Mouse (Mus musculus) ovary, postnatal 10 days (tissue): Measurements from ENCODE around the gene Ush1c.
"Not testable (repeated sequence)": the region's sequence is repeated elsewhere in the genome, so short reads cannot be mapped to it uniquely, and the experiment has no call there.

ENCODE experiments used
- DNase-seq: peaks from one replicate; pipeline ENCODE4 v3.0.0; 2022; ENCODE audit warnings: low spot score

The Ush1c gene

DNA sequence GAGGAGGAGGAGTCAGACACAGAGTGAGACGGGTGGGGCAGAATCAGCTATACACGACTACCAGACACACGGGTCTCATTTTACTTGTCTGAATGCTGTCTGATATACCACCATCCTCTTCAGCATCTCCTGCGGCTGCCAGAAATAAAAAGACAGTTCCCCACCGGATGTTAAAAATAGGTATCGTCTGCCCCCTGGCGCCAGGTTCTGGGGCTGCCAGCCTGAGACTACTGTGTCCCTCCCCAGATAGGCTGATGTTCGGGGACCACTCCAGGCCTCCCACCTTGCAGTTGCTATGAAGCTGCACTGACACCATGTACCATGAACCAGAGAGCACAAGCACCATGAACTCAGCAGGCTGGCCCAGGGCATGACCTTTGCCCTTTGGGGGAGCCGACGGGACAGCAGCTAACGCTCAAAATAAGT is 34.2 kb downstream of the Ush1c start:
- DNase-seq = no peak

DNA sequence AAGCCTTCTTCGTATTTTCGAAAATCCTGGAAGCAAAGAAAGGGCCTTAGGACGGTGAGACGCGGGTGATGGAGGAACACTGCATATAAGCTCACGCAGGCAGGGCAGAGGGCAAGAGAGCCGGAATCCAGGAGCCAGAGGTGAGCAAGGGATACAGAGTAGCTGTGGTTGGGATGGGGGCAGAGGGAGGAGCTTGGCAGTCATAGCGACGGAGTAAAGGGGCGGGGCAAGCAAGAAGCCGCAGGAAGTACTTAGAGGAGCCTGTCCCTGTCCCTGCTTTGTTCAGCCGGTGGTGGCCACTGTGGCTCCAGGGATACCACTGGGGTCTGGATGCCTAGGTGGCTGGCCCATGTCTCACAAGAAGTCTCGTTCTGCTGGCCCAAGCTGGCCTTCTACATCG is 36.7 kb downstream of the Ush1c start:
- no peak for DNase-seq

DNA sequence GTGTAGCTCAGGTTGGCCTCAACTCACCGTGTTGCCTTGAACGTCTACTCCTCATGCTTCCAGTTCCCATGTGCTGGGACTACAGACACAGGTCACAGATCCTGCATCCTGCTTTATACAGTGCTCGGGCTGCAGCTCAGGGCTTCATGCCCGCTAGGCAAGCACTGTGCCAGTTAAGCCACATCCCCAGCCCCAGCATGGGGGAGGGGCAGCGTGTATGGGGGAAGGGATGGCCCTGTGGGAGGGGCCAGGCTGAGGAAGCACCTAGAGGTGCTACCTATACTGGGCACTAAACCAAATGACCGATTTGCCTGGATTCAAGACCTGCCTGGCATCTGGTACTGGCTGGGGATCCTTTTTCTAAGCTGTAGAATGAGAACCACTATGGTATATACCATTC is 38.3 kb downstream of the Ush1c start:
- DNase-seq = no peak

DNA sequence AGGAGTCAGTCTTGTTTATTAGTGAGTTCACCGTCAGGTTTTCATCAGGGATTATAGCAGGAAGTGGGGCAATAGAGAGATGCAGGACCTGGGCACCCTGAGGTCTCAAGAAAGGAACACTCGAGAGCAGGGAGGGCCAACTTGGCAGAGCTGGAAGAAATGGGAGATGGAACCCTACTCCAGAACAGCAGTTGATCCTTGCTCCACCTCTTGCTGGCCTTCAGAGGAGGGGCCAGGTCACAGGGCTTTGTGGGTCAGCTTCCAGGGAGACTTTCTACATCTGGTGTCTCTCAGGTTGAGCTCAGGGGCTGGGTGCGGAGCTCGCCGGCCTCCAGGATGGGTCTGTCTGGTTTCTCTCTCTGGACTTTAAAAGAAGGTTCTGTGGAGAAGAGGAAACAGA is 42.9 kb downstream of the Ush1c start:
- DNase-seq = no peak

DNA sequence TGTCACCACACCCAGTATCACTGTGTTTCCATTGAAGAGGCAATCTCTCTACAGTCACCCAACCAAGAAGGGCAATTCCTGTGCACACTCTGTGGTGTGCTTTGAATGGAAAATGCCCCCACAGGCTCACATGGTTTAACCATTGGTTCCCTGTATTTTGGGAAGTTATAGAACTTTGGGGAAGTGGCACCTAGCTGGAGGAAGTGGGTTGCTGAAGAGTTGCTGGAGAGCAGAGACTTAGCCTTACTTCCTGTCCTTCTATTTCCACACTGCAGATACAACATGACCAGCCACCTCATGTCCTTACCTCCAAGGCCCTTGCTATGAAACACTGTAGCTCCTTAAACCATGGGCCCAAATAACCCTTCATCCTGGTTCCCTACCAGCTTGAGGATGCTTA is 54.1 kb downstream of the Ush1c start:
- no peak for DNase-seq

DNA sequence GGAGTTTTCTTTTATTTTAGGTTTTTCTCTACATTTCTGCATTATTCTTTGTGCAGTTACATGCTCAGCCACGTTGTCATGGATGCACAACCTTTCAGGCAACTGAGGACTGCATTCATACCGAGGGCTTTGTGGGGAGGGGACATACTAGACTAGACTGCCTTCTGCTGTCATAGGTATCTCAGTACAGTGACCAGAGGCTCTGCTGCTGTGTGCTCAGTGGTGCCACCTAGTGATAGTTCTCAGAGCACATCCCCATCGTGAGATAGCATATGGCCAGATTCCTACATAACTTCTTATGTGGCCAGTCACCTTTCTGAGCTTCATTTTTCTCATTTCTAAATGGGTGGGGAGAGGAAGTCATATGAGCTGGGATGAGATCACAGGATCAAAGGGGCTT is 56.7 kb downstream of the Ush1c start:
- no peak for DNase-seq

DNA sequence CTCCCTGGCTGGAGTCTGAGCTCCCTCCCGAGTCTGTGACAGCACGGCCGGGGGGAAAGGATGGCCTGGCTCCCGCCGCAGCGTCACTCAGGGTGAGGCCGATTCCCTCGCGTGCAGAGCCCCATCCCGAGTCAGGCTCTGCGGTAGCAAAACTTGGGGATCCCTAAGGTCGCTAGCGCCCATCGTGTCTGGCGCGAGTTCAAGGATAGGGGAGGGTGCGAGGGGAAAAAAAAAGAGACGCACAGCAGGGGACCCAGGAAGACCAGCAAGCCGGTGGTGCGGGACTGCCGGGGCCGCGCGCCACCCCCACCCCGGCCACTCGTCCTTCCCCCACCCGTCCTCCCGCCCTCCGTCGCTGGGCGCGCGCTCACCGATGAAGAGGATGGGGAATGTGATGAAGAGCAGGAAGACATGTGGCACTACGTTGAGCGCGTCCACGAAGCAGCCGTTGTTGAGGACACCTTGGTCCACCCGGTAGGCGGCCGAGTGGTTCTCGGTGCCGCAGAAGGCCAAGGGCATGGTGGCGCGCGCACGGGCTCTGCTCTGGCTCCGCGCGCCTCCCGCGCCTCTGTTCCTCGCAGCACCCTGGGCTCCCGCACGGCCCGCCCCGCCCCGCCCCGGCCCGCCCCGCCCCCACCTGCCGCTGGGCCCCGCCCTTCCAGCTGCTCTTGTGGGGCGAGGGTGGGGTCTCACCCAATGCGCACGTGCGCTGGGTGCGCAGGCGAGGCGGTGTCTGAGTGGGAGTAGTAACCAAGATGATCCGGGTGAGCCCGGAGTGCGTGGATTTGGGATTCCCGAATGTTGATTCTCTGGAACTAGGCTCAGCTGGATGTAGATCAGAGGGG is 58.6 kb downstream of the Ush1c start, which contains the start of gene Abcc8:
Abcc8 (minus strand) TSS at position 603 of the 845 bp plus-strand sequence.
- no peak for DNase-seq

DNA sequence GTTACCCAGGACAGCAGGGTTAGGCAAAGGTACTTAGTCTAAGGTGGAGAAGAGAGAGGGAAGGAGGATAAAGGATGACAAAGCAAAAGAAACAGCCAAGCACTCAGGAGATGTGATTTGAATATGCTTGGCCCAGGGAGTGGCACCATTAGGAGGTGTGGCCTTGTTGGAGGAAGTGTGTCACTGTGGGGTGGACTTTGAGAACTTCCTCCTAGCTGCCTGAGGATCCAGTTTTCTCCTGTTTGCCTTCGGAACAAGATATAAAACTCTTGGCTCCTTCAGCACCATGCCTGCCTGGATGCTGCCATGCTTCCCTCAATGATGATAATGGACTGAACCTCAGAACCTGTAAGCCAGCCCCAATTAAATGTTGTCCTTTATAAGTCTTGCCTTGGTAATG is 69.3 kb downstream of the Ush1c start:
- not testable (repeated sequence) for DNase-seq

DNA sequence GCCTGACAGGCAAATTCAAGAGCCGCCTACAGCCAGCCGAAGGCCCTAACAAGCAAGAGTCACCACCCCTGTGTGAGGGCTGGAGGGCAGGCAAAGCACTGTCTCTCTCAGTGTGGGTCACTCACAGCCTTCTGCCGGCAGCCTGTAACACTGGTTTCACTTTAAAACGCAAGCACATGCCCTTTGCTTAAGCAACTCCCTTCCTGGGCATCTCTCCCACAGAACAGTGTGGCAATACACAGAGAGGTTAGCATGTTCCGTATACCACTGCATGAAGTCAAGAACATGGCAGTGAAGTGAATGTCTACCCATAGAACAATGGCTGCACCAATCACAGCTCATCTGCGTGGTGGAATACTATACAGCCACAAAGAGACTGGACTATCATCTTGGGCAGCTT is 69.9 kb downstream of the Ush1c start:
- DNase-seq = no peak

DNA sequence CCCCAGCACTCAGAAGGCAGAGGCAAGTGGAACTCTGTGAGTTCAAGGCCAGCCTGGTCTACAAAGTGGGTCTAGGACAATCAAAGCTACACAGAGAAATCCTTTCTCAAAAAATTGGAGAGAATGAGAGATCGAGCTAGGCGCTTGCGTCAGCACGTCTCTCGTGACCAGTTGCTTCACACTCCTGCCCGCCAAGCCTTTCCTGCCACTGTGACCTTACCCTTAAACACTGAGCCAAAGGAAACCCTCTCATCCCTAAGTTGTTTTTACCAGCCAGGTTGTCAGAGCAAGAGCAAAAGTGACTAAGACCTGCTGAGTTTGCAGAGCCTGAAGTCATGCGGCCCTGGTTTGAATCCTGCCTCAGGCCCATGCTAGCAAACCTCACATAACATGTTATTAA is 70.4 kb downstream of the Ush1c start:
- DNase-seq = no peak

DNA sequence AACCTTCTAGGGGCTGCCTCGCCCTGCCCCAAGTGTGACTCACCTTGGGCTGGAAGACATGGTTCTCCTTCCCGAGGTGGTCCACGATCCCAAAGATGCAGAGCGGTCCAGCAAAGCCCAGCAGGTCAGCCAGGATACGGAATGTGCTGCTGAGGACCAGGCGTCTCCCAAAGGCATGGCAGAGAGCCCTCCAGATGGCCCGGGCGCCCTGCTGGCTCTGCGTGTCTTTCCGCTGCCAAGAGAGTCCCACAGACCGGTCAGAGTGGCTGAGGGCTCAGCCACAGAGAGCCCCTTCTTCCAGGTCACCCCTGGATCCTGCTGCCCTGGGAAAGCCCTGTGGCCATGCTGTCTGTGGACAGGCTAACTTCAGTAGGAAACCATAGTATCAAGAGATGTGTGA is 72.4 kb downstream of the Ush1c start:
- no peak for DNase-seq

DNA sequence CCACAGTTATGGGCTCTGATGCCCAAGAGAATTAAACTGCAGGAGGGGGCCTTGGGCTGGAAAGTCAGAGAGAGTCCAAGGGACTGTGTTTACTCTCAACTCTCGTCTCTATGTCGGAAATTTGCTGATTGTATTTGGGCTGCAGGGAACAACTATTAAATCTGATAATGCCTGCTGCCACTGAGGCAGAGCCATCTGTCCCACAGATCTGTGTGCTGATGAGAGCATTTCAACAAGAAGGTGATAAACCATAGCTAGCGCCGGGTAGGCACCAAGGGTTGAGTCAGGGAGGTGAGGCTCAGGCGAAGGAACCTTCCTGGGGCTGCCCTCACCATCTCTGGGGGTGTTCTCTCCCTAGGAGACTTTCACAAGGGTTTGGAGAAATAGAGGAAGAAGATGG is 75.6 kb downstream of the Ush1c start:
- no peak for DNase-seq

DNA sequence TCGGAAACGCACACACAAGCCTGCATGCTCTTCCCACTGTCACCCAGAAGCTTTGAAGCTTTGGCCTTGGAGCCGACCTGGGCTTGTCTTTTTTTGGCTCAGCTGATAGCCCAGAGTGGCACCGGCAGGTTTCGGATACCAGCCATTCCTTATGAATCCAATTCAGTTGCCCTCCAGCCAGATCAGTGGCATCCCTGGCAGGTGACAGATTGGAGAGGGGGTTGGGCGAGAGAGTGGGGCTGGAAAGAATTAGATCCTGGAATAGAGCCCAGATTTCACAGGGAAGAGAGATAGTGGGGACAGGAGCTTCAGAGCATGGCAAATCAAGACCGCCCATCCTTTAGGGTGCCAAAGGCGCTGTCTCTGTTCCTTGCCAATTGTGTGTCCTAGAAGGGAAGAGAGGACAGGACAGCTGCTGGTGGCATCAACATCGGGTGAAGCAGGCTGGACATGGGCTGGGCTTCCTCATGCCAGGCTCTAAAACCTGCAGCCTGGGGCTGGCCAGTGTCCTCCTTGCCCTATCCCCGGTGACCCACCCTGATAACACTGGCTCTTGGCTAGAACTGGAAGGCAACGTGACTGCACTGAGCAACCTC is 76.1 kb downstream of the Ush1c start:
- DNase-seq = no peak

DNA sequence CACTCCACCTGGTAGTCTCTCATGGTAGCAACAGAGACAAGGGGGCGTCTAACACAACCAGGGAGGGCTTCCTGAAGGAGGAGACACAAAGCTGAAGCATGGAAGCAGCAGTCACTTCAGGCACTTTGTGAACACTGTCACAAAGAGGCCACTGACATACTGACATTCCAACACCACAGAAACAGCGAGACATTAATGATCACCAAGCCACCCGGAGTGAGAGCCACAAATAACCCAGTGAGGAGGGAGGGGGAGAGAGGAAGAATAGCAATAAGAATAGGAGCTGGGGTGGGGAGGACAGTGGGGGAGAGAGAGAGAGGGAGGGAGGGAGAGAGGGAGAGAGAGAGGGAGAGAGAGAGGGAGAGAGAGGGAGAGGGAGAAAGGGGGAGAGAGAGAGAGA is 76.7 kb downstream of the Ush1c start:
- DNase-seq = no peak

DNA sequence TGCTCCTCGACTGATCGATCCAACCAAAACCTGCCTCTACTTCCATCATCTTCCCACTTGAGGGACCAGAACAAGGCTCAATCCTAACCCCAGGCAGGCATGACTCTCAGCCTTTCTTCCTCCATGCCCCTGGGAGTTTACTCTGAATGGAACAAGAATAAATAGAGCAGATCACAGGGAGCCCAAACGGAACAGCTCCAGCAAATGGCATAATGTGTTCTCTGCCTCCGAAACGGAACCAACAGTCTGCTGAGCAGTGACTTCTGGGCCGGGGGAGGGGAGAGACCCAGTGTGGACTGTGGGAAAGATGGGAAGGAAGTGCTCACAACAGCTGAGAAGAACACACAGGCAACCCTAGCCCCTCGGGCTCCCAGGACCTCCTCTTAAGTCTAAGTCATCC is 80.6 kb downstream of the Ush1c start:
- no peak for DNase-seq

DNA sequence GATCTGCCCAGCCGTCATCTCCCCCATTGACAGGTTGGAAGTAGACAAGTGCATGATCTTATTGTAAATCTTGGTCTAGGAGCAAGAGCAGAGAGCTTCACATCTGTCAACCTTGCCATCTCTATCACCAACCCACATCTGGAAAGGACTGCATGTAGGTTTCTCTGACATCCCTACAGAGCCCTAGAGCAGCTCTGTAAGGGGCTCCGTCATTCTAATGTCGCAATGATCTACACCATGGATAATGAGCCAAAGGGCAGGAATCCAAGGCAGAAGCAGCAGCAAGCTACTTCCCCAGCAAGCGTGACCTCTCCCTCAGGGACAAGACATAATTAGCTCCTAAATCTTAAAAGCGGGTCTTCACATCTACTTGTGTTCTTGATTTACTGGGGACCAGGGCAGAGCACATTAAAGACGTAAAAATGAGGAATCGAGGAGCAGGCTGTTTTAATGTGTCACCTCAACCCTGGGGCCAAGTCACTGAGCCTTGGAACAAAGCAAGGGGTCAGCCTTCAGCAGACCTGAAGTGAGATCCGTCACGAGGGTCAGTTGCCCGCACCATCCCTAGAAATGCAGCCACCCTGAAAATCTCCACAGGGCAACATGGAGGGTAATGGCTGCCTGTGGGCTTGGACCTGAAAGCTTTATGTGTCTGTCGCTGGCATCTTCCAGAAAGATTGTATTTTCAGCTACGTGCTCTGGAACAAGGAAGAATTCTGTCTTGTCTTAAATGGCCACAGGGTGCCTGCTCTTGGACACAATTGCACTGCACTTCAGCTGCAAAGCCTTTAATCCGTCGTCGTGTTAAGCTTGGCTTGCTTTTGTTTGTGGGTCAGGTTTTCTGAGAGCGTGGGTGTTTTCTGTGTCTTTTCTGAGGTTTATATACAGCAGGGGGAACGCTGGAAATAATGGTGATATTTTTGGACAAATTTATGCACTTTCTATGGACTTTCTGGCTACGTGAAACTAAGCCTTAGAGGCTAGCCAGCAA is 83.5 kb downstream of the Ush1c start:
- no peak for DNase-seq

DNA sequence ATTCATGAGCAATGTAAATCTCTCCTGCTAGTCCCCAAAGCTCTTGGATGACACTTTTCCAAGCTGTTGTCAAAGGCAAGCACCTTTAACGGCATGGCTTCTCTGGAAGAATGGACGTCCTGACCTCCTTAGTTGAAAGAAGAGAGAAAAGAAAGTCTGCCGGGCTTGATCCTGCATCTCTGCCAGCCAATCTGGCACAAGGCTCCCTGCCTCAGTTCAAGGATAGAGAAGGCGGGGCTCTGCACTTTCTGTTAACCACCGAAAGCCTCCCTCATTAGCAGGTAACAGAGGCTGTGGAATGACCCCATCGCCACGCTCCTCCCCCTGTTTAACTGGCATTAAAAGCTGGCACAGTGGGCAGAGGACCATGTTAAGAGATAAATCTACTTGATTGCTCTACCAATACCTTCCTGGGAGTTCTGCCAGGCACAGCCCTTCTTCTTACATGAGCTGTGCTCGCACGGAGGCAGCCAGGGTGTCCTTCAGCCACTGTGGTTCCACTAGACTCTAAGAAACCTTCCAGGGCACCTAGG is 85.4 kb downstream of the Ush1c start:
- no peak for DNase-seq

DNA sequence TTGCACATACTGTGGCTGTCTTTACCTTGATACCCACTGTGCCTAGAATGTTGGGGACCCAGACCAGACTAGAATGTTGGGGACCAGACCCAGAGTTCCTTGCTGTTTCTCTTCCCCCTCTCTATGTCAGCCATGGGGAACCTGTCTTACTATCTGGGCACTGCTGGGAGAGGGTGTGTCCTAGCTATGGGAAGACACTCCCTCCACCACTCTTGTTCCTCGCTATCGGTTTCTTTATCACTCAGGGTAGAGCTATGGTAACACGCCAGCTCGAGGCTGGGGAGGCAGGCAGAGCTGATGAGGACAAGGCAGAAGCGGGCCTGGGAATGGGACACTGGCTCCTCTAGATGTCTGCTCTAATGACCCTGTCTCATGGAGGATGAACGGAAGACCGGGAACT is 90.9 kb downstream of the Ush1c start:
- no peak for DNase-seq

DNA sequence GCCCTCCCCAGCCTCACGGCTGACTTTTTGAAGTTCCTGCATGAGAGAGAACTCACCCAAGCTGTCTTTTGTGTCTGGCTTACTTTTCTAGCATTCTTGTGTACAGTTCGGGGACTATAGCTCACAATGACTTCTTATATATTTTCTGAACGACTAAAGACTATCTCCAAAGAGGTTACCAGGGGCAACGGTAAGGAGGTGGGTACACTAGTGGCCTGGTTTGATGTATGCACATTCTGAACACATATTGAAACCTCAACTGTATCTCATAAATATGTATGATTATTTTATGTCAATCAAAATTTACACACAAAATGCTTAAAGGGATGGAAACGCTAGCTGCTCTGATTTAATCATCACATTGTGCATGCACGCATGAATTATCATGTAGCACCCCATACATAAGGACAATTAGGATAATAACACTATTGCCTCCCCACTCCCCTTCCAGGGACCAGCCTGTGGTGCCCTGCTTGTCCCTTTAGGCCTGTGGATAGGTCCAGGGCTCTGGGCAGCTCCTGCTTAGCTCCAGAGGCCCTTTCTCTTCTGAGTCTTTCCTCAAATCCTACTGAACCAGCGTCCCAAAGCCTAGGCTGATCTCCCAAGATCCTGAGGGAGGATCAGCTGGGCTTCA is 91.5 kb downstream of the Ush1c start:
- DNase-seq = no peak
